Mouse (Mus musculus) lung, postnatal 25 days (tissue): ENCODE measurements around the gene Gm28051.
A peak's percentile ranks its signal among the peaks of the same experiment; 100 is the strongest.

Experiments
- DNase-seq: peaks from one replicate; pipeline ENCODE4 v3.0.0; 2022; ENCODE audit warnings: low spot score

Gene Gm28051

DNA sequence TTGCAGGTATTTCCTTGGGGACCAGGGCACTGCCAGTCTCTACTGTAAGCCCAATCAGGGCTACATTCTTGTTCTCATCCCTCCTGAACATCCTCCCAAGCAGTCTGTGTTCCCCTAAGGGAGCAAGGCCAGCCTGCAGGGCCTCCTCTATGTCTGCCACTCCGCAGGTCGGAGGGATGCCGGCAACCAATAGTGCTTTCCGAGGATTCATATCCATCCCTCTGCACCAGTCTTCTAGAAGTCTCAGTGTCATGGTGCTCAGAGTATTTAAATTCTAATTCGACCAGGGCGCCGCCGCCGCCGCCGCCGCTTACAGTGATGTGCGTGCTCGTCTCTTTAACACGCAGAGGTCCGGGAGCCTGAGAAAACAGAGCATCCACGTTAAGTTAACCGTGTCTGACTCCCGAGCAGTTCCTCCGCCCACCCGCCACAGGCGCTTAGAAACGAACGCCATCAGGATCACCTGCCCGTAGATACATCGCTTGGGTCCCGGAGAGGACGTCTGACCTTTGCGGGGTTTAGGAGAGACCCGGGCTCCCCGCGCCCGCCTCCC lies 14.5 kb downstream of the Gm28051 start:
- no peak for DNase-seq

DNA sequence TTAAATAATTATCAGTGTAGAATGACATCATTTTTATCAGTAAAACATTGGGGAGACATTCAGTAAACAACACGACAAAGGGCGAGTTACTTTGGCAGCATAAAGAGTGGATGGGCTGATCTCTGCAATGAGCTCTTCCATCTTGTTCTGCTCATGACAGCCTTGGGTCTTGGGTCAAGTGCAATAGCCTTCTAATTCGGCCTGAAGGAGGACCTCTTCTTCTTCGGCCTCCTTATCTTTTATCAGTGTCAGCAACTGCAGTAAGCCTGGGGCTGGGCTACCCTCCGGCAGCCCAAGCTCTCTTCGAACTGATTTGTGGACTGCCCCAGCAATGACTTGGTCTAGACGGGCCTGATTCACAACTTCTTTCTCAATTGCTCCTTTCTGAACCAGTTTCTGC lies 15.5 kb downstream of the Gm28051 start:
- no peak for DNase-seq

DNA sequence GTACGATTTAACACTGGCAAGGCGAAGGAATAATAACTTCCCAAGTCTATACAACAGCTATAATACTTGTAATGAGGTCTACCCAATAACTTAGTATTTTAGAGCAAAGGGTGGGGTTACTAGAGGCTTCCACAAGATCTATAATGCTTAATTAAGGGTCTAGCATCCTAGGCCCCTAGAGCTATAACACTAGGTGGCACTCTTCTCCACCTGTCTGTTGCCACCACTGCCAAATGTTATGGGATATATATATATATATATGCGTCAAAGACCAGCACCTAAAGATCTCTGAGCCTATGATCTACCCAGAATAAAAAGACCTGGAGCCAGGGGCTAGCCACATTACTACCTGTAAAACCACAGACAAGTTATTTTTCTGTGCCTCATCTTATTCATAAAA lies 17.3 kb downstream of the Gm28051 start:
- DNase-seq, result peak; percentile 20

DNA sequence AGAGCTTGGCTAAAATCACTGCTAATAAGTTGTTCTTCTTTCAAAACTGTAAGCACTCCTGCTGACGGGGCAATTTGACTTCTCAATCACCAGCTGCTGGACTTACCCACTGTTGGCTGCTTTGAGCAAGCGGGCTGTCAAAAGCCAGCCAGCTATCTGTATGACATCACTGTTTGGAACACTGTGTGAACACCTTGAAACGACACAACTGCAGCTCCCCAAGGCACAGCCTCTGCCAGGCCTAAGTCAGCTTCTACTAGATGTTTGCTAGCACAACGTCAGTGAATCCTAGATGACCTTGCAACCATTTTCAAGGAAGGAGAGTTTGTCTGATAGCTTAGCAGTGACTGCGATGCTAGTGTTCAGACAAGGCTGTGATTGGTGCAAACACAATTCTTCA lies 18.5 kb downstream of the Gm28051 start:
- DNase-seq, result no peak

DNA sequence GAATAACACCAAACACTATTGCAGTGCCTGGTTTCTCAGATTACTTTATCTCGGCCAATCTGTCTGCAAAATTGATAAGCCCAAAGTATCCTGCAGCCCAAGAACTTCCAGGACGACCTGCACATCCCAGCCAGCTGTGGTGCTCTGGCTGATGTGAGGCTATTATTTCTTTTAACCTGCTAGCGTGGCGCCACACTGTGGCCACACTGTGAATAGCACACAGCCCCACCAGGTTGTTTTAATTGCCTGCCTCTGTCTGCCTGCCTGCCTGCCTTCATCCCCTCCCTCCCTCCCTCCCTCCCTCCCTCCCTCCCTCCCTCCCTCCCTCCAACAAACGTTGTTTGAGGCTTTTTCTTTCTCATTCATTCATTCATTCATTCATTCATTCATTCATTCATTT lies 24.2 kb downstream of the Gm28051 start:
- DNase-seq, result peak; percentile 49

DNA sequence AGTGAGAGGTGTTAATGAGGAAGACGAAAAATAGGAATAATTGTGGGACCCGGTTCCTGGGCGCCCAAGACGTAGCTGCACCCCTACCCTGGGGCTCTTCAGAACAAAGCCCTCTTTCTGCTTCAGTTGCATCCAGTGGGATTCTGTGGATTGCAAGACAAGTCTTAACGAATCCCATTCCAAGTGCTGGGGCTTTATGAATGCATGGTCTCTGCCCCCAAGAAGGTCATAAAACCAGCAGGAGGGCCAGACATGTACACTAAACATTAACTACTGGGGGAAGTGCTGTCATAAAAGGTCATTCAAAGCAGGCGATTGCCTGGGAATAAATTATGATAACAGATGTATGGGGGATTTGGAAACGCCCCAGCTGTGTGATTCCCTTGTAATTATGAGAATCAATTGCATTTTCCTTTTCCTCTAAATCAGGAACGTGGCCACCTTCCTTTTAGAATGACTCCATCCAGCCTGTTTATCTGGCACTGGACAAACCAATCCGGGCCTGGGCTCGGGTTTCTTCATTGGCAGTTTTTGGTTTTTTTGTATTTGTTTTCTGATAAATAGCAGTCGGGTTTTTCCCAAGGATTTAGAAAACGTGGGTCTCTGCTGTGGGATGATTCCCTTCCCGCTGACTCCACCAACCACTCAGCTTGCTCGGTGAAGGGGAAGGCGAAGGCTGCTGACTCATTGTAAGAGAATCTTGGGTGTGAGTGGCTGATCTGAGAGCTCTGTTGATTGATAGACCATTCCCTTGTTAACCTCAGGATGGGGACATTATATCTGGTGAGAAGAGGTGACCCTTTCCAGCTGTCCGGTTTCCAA lies 26.6 kb downstream of the Gm28051 start:
- DNase-seq, result no peak

DNA sequence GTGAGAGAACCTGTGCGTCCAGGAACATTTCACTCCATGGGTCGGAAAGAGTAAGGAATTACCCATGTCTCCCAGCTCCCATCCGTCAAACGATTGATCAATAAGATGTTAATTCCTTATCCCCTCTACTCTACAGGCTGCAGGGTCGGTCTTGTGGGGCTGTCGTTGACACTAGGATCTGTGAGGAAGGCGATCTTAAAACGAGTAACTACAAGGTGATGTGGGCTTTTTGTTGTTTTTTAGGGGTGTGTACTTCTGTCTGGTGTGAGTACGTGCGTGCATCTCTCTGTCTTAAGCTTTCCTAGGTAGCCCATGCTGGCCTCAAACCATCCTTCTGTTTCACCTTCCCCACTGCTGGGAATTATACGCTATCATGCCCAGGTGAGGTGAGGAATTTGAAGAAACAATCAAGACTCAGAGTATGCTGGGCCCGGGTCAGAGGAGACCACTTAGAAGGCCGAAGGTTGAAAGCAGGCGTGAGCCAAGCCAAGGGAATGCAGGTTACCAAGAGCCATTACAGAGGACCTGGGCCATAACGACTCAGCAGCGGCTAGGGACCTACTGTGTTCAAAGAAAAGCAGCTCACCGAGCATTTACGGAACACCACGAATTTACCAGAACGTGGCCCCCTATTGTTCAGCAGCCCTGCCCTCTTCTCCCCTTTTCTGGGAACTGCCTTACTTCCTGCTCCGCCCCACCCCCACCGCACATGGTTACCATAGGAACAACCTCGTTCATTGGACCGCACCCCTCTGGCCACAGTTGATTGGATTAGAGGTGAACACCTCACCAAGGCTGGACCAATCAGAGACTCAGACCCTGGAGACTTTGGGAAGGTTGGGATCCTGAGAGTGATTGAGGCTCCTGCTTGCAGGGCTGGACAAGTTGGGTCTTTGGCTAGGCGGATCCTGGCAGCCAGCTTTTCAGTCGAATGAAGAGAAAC lies 27.4 kb downstream of the Gm28051 start:
- peak; percentile 76 for DNase-seq

DNA sequence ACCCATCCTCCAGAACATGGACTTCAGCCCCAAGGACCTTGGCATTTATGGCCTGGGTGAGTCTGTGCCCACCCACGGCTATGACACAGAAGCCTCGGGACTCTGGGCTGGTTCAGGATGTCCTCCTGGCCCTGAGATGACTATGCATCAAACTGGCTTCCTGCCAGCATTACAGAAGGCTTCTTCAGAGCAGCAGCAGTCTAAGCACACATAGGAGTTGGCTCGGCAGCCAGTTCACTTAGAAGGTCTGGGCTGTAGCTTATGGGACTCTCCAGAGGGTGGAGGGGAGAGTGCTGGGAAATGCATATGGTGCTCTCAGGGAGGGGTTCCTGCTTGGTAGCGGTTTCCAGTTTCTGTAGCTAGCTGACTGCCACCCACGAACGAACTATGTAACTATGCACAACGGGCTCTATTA lies 31.8 kb downstream of the Gm28051 start:
- DNase-seq, result no peak

DNA sequence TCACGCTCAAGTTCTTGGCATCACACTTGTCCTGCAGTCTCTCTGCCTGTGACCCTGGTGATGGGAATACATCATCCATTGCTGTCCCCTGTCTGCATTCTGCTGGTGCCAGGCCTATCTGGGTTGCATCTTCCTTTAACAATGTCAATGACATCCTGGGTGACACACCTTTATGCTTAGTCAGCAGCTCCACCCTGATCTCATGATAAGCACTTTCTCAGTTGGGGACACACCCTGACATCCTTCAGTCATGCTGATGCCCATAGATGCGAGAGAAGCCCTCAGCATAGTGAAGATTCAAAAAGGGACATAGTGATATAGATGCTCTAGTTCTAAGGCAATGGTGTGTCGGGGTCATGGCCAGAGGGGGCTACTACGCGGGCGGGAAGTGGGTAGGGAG lies 32.4 kb downstream of the Gm28051 start:
- no peak for DNase-seq

DNA sequence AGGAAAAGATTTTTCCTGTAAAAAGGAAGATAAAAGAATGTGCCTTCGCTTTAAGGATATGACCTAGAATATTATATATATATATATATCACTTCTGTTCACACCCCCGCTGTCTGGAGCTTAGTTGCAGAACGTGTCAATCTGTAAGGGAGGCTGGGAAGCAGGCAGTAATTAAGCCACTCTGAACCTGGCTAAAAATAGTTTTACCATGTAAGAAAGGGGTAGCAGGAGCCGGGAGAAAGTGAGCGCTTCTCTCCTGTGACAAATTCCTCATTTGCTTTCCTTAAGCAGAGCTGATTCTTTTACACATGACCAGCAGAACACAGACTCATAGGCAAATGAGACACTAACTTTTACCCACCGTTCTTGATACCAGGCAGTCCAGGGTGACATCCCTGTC lies 33.7 kb downstream of the Gm28051 start:
- no peak for DNase-seq

DNA sequence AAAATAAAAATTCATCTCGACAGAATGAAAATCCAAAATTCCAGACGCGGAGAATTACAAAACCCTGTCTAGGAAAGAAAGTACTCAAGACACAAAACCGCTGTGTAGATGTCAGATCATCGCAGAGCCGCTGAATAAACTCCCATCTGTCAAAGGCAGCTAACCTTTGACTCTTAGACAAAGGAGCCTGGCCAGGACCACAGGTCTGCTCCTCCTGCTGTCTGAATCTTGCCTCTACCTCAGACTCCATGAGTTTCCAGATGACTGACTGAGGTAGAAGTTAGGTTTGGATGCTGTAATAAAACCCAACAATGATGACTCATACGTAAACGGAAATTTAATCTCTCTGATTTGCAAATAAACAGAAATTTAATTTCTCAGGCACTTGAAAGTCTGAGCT lies 34.6 kb downstream of the Gm28051 start:
- DNase-seq, result no peak

DNA sequence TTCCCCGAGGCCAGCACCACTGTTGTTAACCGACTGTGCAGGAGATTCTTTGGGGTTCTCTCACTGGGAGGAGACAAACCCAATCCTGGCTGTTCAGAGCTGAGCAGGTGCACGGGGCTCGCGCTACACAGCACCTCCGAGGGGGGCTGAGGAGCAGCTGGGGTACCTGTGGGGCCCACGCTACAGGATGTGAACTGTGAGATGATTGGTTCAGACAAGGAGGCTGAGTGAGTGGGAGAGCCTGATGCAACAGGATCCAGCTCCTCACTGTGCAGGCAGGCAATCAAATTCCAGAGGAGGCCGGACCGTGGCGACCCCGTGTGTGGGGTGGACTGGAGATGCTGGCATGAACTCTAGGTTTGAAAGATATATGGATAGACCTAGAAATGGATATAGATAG lies 35.1 kb downstream of the Gm28051 start:
- DNase-seq, result no peak

DNA sequence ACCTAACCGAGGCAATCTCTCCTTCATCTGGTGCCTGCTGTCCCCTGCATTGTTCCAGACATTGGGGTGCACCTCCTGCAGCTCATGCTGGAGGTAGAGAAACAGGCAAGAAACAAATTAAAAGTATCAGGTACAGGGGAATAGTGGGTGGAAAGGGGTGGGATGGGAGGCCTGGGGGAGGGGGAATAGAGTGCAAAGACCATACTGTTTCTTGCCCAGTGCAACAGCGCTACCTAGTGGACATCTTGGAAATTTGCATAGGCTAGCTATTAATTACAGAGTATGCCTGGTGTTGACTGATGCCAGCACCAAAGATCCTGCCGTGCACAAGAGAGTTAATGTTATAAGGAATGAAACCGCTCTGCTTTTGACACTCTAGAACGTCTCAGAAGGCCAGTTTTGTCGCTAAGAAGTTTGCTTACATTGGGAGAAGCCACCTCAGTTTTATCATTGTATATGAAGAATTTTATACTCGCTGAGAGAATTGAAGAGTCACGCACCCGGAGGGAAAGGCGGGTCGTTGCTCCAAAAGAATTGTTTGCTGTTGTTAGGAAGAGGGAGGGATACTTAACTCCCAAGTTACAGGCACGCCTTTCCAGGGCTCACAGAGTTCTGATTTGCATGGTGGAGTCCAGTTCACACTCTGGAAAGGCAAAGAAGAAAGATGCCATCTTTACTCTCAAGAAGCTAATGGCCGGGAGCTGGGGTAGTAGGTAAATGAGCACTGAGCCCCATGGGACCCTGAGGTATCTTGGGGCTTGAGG lies 37.8 kb downstream of the Gm28051 start:
- DNase-seq, result no peak

DNA sequence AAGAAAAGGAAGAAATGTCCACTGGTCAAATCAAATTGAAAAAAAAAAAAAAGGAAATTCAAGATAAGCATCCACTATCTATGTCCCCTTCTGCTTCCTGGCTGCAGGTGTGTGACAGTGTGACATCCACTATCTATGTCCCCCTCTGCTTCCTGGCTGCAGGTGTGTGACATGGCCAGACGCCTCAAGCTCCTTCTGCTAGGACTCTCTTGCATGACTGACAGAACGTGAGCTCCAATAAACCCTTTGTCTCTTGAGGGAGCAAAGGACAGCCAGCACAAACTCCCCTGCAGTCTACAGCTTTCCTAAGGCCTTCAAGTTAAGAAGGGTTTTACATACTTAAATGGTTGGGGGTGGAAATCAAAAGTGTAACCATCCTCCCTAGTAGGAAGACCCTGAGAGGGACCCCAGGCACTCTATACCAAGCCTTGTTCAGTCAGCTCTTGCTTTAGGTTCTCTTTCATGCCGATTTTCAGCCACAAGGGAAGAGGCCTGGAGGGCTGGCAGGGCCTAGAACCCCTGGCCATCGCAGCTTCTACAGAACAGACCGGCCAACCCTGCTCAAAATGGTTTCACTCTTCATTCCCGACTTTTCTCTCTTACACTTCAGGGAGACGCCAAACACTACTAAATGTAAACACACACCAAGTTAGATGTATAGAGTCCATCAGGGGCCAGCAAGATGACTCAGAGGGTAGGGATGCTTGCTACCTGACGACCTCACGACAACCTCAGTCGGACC lies 42.7 kb downstream of the Gm28051 start:
- DNase-seq, result no peak

DNA sequence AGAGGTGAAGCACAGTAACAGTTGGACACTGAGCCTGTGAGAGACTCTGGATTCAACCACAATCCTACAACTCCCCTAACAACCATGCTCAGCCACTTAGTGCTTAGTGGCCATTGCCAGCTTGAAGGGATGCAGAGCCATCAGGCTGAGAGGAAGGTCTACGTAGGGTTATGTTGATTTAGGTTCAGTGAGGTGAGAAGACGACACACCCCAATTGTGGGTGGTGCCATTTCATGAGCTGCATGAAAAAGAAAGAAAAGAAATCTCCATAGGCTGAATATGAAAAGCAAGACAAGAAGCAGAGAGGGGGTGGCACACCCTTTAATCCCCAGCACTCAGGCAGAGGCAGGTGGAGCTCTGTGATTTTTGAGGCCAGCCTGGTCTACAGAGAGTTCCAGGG lies 43.4 kb downstream of the Gm28051 start:
- DNase-seq, result no peak

DNA sequence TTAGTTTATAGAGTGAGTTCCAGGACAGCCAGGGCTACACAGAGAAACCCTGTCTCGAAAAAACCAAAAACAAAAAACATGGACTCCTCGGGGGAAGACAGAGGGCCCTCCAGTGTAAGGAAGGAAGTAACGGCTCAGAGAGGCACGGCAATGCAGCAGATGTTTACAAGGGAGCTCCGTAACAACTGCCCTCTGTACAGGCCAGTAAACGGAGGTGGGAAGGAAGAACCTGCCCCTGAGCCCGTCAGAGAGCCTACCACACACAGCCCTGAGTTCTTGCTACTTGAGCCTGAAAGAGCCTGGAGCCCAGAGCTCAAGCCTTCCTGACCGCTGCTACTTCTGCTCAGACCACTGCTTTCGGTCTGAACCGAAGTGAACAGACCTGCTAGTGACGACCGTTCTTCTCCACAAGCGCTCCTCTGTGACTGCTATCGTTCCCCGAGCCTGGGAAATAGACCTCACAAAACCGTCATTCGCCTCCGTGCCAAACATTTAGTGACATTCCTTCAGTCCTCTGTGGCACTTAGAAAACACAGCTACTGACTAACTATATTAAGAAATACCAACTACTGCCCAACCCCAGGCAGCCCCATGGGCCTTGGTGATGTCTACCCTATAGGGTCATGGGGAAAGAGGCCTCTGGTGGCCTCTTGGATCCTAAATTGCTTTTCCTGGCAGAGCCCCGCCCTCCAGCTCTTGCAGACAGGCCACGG lies 44.3 kb downstream of the Gm28051 start:
- DNase-seq, result no peak

DNA sequence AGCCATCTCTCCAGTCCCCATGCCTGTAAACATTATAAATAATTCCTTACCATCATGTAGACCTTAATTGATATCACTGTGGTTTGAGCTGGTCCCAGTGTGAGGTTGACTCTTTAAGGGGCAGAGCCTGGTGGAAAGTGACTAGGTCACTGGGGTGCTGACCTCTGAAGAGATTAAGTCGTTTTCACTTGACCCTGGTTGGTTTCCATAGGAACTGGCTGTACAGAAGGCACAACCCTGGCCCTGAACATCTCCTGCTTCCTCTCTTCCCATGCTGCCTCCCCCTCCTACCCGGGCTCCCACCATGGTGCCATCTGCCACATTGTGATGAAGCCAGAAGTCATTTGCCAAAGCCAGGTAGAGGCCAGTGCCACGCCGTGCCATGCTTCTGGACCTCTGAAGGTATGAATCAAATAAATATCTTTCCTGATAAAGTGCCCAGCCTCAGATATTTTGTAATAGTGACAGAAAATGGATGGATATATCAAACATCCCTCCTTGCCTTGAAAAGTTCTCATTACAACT lies 46.7 kb downstream of the Gm28051 start:
- DNase-seq, result no peak

DNA sequence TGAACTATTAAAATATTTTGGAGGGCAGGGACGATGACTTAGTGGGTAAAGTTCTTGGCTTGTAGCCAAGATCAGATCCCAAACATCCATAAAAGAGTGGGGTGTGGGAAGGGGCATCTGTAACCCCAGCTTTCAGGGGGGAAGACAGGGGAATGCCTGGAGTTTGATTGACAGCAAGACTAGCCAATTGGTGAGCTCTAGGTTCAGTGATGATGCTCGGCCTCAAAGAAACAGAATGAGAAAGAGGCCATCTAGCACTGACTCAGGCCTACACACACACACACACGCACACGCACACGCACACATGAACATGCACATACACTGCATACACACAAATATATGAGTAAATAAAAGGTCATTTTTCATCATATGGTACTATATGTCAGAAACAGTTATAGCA lies 47.7 kb downstream of the Gm28051 start:
- no peak for DNase-seq

DNA sequence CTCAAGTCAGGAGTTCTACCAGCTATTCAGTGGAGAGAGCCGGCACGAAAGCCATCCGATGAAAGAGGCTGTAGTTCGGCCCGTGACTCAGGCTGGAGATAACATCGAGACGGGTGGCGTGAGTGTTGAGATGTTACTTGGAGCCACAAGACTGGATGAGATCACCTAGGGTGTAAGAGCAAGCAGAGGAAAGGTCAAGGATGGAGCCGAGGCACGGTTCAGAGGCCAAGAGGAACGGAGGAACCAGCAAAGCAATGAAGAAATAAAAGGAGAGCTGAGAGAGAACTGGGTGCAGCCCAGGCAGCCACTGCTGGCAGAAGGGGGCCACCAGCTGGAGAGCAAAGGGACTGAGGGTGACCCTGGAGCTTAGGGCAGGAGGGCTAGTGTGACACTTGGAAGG lies 49.3 kb downstream of the Gm28051 start:
- DNase-seq, result no peak

DNA sequence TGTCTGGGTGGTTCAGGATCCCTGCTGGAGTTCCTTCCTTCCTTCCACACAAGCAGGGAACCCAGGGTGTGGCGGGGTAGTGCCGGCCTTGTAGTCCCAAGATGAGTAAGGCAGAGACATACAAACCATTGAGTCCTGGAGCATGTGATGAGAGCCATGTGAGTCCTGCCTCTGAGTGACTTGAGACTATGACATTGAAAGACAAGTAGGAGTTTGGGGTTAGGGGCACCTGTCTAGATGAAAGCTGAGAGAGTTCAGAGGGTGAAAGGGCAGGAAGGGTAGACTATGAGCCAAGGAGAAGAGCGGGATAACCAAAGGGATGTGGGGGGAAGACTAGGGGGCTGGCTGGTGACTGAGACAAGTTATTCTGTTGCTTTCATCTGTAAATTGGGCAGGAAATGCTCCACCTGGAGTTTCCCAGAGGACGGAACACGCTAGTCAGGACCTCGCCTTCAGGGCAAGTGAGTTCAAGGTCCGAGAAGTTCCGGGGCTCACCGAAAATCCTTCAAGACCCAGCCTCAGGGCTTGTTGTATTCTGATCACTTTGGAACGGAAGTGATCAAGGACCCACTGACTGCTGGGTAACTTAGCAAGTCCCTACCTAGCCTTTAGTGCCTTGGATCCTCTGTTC lies 50.6 kb downstream of the Gm28051 start:
- no peak for DNase-seq
